Mouse (Mus musculus): ENCODE data around the gene Bcas3. TPM values are rescaled to one million over a fixed set of nuclear protein-coding genes. Genes with fewer than 3 reads are reported as not detected.

Gene Bcas3
- polyA plus RNA-seq, 1 experiment from 2014 or later: 24.8 TPM

DNA sequence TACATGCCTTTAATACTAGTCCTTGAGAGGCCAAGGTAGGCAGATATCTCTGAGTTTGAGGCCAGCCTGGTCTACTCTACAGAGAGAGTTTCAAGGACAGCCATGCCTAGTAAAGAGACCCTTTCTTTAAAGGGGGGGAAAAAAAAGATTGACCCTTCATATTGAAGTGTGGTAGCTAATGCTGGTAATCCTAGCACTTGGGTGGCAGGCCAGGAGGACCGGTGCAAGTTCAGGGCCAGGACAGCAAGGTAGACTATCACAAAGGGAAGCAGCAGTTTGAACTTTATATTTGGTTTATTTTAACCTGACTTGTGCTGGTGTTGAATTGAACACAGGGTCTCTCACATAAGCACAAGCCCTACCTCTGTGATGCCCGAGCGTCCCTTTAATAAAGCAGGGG lies 39.6 kb upstream of the Bcas3 start:
- peaks cover 14% of the 10 kb centered on the region; the same call in 1 of the 2 replicates for H3K4me1 ChIP-seq (replicated peaks; ENCODE audit: control insufficient read depth, insufficient read depth, low read length)
- no peak for ATAC-seq (replicated peaks; ENCODE audit: low FRiP score)

DNA sequence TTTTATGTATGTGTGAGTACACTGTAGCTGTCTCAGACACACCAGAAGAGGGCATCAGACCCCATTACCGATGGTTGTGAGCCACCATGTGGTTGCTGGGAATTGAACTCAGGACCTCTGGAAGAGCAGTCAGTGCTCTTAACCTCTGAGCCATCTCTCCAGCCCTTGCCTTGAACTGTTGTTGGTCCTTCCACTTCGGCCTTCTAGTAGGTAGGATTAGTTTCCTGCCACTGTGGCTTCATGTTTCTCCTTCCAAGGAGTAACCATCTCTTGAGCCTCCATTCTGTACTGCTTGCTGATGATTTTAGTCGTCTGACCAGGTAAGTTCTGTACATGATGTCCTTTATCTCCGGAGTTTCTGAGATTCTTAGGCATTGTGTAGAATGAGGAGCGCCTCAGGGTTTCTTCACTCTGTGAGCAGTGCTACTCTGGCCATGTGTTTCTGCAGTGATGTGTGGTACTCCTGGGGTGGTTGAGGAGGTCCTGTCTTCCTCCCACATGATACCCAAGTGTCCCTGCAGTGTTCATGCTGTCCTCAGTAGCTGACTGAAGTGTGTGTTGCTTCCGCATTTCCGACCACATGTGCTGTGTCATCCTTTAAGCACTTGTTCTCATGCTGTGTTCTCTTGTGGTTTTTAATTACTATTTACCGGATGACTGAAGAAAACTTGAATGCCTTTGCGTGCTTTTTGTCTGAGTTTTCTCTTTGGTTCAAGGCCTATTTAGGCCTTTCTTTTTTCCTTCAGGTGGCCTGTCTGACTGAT lies 29.2 kb upstream of the Bcas3 start:
- 68% methylated on average over 9 of the region's 9 CpGs for WGBS
- DNase-seq (ENCODE audit: low spot score): peak; percentile 31
- no peaks in the 10 kb centered on the region for H3K27me3 ChIP-seq (replicated peaks; ENCODE audit: control insufficient read depth, insufficient read depth, low read length)
- H3K9ac ChIP-seq (ENCODE audit: low read depth, low read length): no peak overlapping the region
- H3K36me3 ChIP-seq (ENCODE audit: control insufficient read depth, insufficient read depth, low read length): no peaks in the 10 kb centered on the region
- no peaks in the 10 kb centered on the region; the same call in 1 of the 2 replicates for H3K4me1 ChIP-seq (replicated peaks; ENCODE audit: control insufficient read depth, insufficient read depth, low read length)
- no peak overlapping the region for H3K27ac ChIP-seq (ENCODE audit: low read depth, low read length)
- peak overlapping the region; percentile 25; the same call in 1 of the 2 replicates for H3K4me2 ChIP-seq
- H3K9me3 ChIP-seq (ENCODE audit: control insufficient read depth, low read length): no peaks in the 10 kb centered on the region
- no peak overlapping the region for H3K4me3 ChIP-seq (ENCODE audit: low read depth, low read length)
- ATAC-seq (replicated peaks; ENCODE audit: low FRiP score): no peak; the same call in 1 of the 2 replicates

More for the DNA sequence above, 39.6 kb upstream of the Bcas3 start:
- no peak for DNase-seq (ENCODE audit: low spot score)
- no peaks in the 10 kb centered on the region for H3K9me3 ChIP-seq (ENCODE audit: control insufficient read depth, low read length)
- 0 out of 2 replicates have a peak overlapping the region, but pooled peaks have one; percentile 22 for H3K9ac ChIP-seq (ENCODE audit: low read depth, low read length)
- 95% methylated on average over 3 of the region's 3 CpGs for WGBS
- H3K27ac ChIP-seq (ENCODE audit: low read depth, low read length): no peak overlapping the region
- peak overlapping the region; percentile 6; the same call in 1 of the 2 replicates for H3K4me3 ChIP-seq (ENCODE audit: low read depth, low read length)
- peak overlapping the region; percentile 88 for H3K4me2 ChIP-seq
- peaks cover 7% of the 10 kb centered on the region for H3K36me3 ChIP-seq (ENCODE audit: control insufficient read depth, insufficient read depth, low read length)
- H3K27me3 ChIP-seq (replicated peaks; ENCODE audit: control insufficient read depth, insufficient read depth, low read length): no peaks in the 10 kb centered on the region

DNA sequence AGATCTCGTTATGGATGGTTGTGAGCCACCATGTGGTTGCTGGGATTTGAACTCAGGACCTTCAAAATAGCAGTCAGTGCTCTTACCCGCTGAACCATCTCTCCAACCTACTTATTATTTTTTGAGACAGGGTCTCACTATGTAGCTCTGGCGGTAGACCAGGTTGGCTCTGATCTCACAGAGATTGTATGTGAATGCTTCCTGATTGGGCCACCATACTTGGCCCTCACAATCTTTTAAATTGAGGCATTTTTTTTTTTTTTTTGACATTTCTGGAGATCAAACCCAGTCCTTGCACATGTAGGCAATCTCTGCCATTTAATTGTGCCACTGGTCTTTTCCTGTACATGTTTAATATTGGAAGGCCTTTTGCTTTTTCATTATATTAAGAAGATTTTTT lies 24.2 kb upstream of the Bcas3 start:
- H3K27me3 ChIP-seq (replicated peaks; ENCODE audit: control insufficient read depth, insufficient read depth, low read length): no peaks in the 10 kb centered on the region
- no peak overlapping the region for H3K27ac ChIP-seq (ENCODE audit: low read depth, low read length)
- 92% methylated on average over 3 of the region's 3 CpGs for WGBS
- no peak for DNase-seq (ENCODE audit: low spot score)
- no peak overlapping the region for H3K4me2 ChIP-seq
- H3K4me3 ChIP-seq (ENCODE audit: low read depth, low read length): no peak overlapping the region
- no peaks in the 10 kb centered on the region; the same call in 1 of the 2 replicates for H3K36me3 ChIP-seq (ENCODE audit: control insufficient read depth, insufficient read depth, low read length)
- ATAC-seq (replicated peaks; ENCODE audit: low FRiP score): no peak
- H3K4me1 ChIP-seq (replicated peaks; ENCODE audit: control insufficient read depth, insufficient read depth, low read length): no peaks in the 10 kb centered on the region; the same call in 1 of the 2 replicates
- H3K9me3 ChIP-seq (ENCODE audit: control insufficient read depth, low read length): no peaks in the 10 kb centered on the region
- H3K9ac ChIP-seq (ENCODE audit: low read depth, low read length): no peak overlapping the region

DNA sequence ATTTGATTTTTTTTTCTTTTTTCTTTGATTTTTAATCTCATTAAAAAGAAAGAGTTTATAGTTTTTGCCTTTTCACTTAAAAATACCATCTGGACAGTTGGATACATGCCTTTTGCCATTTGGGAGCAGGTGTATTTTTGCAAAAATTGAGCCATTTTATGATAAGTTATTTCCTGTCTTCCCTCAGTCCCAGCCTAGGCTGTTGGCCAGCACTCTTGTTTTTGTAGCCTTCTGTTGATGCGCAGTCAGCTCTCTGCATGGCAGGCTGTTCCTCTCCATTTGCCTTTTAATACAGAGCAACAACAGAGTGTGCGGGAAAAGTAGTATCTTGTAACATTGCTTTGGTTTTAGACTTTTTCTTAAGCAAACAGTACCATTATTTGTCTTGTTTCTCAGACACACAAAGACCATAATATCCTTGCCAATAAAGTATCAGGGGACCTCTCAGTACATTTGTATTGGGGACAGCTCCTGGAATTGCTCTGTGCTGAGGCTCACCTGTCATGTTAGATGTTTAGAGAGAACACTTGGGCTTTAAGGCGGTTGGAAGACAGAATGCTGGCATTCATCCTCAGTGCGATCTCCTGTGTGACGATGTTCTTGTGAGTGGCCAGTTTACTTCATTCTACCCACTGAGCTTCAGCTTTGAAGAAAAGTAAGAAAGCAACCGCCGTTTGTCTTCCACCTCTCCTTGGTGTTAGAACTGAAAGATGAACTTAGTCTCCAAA lies 23.6 kb upstream of the Bcas3 start:
- Histone ChIP-seq H3K4me3 (ENCODE audit: low read depth, low read length) (no peak overlapping the region), H3K4me2 (no peak overlapping the region), H3K27me3 (replicated peaks; ENCODE audit: control insufficient read depth, insufficient read depth, low read length) (no peaks in the 10 kb centered on the region), H3K9me3 (ENCODE audit: control insufficient read depth, low read length) (no peaks in the 10 kb centered on the region), H3K9ac (ENCODE audit: low read depth, low read length) (no peak overlapping the region), H3K4me1 (replicated peaks; ENCODE audit: control insufficient read depth, insufficient read depth, low read length) (no peaks in the 10 kb centered on the region; the same call in 1 of the 2 replicates), H3K27ac (ENCODE audit: low read depth, low read length) (no peak overlapping the region), H3K36me3 (ENCODE audit: control insufficient read depth, insufficient read depth, low read length) (no peaks in the 10 kb centered on the region; the same call in 1 of the 2 replicates)
- DNase-seq (ENCODE audit: low spot score) (no peak), ATAC-seq (replicated peaks; ENCODE audit: low FRiP score) (no peak)
- 93% methylated on average over 7 of the region's 7 CpGs for WGBS

DNA sequence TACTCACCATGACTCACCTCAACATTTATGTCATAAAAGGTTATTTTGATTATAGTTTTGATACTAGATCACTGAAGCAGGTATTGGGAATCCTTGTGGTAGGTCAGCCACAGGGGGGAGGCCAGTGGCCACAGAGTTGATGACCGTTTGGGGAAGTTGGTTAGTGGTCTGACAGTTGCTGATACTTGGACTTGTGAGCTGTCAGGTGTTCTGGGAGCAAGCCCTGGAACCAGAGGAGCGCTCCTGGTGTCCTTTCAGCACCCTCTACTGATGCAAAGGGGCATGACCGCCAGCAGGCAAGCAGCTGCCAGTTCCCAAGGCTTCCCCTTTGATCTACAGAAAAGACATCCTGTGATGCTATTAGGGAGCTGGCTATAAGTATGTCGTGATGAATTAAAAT lies 18.2 kb upstream of the Bcas3 start:
- ATAC-seq (replicated peaks; ENCODE audit: low FRiP score) (no peak), DNase-seq (ENCODE audit: low spot score) (no peak)
- Histone ChIP-seq H3K4me3 (ENCODE audit: low read depth, low read length) (no peak overlapping the region), H3K9me3 (ENCODE audit: control insufficient read depth, low read length) (no peaks in the 10 kb centered on the region), H3K4me2 (no peak overlapping the region), H3K9ac (ENCODE audit: low read depth, low read length) (no peak overlapping the region), H3K4me1 (replicated peaks; ENCODE audit: control insufficient read depth, insufficient read depth, low read length) (peaks cover 5% of the 10 kb centered on the region), H3K36me3 (ENCODE audit: control insufficient read depth, insufficient read depth, low read length) (peaks cover 4% of the 10 kb centered on the region; the same call in 1 of the 2 replicates), H3K27ac (ENCODE audit: low read depth, low read length) (no peak overlapping the region), H3K27me3 (replicated peaks; ENCODE audit: control insufficient read depth, insufficient read depth, low read length) (no peaks in the 10 kb centered on the region)
- 44% methylated on average over 4 of the region's 4 CpGs for whole genome bisulfite sequencing

DNA sequence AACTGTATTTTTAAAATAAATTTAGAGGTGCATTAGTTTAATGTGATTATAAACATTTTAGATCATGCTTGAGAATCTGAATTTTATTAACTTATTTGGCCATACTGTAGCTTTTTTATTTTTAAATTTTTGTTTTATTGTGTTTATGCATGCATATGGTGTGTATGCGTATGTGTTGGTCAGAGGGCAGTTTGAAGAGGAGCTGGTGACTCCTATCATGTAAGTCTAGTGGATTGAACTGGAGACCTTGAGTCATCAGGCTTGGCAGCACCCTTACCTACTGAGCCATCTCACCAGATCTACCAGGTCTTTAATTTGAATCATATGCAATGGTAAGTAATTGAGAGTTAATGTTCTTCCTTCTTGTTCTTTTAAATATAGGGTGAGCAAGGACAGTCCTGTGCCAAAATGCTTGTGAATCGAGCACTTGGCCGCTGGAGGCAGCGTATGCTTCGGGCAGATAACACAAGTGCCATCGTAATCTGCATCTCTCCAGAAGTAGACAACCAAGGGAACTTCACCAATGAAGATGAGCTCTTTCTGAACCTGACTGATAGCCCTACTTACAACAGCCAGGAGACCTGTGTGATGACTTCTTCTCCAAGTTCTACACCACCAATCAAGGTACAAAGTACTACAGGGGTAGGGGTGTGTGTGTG lies 13.7 kb upstream of the Bcas3 start:
- H3K4me1 ChIP-seq (replicated peaks; ENCODE audit: control insufficient read depth, insufficient read depth, low read length): peaks cover 7% of the 10 kb centered on the region
- peaks cover 9% of the 10 kb centered on the region; the same call in 1 of the 2 replicates for H3K36me3 ChIP-seq (ENCODE audit: control insufficient read depth, insufficient read depth, low read length)
- H3K27me3 ChIP-seq (replicated peaks; ENCODE audit: control insufficient read depth, insufficient read depth, low read length): no peaks in the 10 kb centered on the region
- whole genome bisulfite sequencing: 51% methylated on average over 6 of the region's 6 CpGs
- H3K4me2 ChIP-seq: peak overlapping the region; percentile 61
- DNase-seq (ENCODE audit: low spot score) (no peak), ATAC-seq (replicated peaks; ENCODE audit: low FRiP score) (peak; percentile 94)
- peak overlapping the region; percentile 94 for H3K27ac ChIP-seq (ENCODE audit: low read depth, low read length)
- H3K4me3 ChIP-seq (ENCODE audit: low read depth, low read length): peak overlapping the region; percentile 26
- no peaks in the 10 kb centered on the region for H3K9me3 ChIP-seq (ENCODE audit: control insufficient read depth, low read length)
- peak overlapping the region; percentile 50 for H3K9ac ChIP-seq (ENCODE audit: low read depth, low read length)

DNA sequence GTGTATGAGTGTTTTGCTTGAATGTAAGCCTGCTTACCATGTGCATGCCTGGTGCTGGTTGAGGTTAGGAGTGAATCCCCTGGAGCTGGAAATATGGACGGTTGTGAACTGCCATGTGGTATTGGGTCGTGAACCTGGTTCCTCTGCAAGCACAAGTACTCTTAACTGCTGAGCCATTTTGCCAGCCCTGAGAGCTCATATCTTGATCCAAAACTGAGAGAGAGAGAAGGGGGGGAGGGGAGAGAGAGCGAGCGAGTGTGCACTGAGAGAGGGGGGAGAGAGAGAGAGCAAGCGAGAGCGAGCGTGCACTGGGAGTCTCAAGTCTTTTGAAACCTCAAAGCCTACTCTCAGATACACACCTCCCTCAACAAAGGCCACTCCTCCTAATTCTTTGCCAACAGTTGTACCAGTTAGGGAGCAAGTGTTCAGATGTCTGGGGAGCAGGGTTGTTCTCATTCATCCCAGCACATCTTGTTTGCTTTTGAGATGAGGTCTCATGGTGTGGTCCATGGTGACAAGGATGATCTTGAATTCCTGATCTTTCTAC lies 12.8 kb upstream of the Bcas3 start:
- ATAC-seq (replicated peaks; ENCODE audit: low FRiP score) (peak; percentile 54), DNase-seq (ENCODE audit: low spot score) (peak; percentile 40)
- peaks cover 7% of the 10 kb centered on the region for H3K4me1 ChIP-seq (replicated peaks; ENCODE audit: control insufficient read depth, insufficient read depth, low read length)
- no peaks in the 10 kb centered on the region for H3K9me3 ChIP-seq (ENCODE audit: control insufficient read depth, low read length)
- peaks cover 11% of the 10 kb centered on the region for H3K36me3 ChIP-seq (ENCODE audit: control insufficient read depth, insufficient read depth, low read length)
- H3K27me3 ChIP-seq (replicated peaks; ENCODE audit: control insufficient read depth, insufficient read depth, low read length): no peaks in the 10 kb centered on the region
- peak overlapping the region; percentile 50 for H3K9ac ChIP-seq (ENCODE audit: low read depth, low read length)
- H3K27ac ChIP-seq (ENCODE audit: low read depth, low read length): peak overlapping the region; percentile 94
- peak overlapping the region; percentile 26 for H3K4me3 ChIP-seq (ENCODE audit: low read depth, low read length)
- WGBS: 58% methylated on average over 7 of the region's 7 CpGs
- H3K4me2 ChIP-seq: peak overlapping the region; percentile 61

DNA sequence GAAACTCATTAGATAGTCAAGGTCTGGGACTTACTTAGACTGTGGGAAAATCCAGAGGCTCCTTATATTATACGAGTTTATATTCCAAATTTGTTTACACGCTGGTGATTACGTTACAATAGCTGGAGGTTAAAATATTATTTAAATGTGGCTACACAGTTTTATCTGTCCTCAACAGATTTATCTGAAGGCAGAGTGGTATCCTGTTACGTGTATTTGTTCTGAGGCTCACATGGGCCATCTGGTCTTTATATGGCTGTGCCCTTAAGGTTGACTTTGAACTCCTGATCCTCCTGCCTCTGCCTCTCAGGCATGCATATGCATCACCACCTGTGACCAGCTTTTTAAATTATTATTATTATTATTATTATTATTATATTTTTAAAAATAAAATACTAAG lies 852 bp downstream of the Bcas3 start:
- 54% methylated on average over 4 of the region's 4 CpGs for WGBS
- no peak overlapping the region for H3K27ac ChIP-seq (ENCODE audit: low read depth, low read length)

More for the DNA sequence above, 852 bp downstream of the Bcas3 start:
- Histone ChIP-seq H3K9ac (ENCODE audit: low read depth, low read length) (peak overlapping the region; percentile 90), H3K4me3 (ENCODE audit: low read depth, low read length) (peak overlapping the region; percentile 85), H3K4me2 (peak overlapping the region; percentile 92), H3K36me3 (ENCODE audit: control insufficient read depth, insufficient read depth, low read length) (no peaks in the 10 kb centered on the region), H3K27me3 (replicated peaks; ENCODE audit: control insufficient read depth, insufficient read depth, low read length) (no peaks in the 10 kb centered on the region), H3K4me1 (replicated peaks; ENCODE audit: control insufficient read depth, insufficient read depth, low read length) (peaks cover 6% of the 10 kb centered on the region), H3K9me3 (ENCODE audit: control insufficient read depth, low read length) (no peaks in the 10 kb centered on the region)
- ATAC-seq (replicated peaks; ENCODE audit: low FRiP score) (no peak), DNase-seq (ENCODE audit: low spot score) (no peak)
